Mouse (Mus musculus): ENCODE measurements at regions not wholly inside any gene's neighbourhood (a gene's known extent, or its start where the extent isn't known, plus 50 kb on each side); places are given as distances from the start of the nearest gene placed in this dataset.

DNA sequence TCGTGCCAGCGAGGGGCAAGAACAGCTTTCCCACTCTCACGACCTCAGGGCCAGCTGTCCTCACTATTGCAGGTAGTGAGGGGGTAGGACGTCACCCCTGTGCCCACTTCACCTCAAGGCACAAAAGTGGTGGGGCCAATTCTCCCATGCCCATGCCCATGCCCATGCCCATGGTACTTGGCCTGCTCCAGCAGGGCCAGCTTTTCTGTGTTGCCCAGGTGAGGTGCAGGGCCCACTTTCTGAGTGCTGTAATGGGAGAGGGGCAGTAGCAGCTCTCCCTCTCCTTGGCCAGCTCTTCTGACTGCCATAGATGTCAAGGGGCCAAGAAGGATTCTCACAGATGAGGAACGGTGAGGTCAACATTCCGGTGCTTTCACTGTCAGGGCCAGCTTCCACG lies 619.6 kb upstream of the 4930452B06Rik start:
- Histone ChIP-seq H3K4me2 (no peak overlapping the region), H3K4me1 (replicated peaks) (no peaks in the 10 kb centered on the region), H3K27me3 (no peaks in the 10 kb centered on the region), H3K27ac (no peak overlapping the region), H3K9ac (replicated peaks) (no peak overlapping the region), H3K9me3 (no peaks in the 10 kb centered on the region), H3K4me3 (replicated peaks) (no peak overlapping the region), H3K36me3 (no peaks in the 10 kb centered on the region)
- whole genome bisulfite sequencing: 91% methylated on average over 7 of the region's 7 CpGs
- no peak for ATAC-seq (ENCODE audit: insufficient number of reproducible peaks, insufficient read depth, low FRiP score, low TSS enrichment, low read depth)

DNA sequence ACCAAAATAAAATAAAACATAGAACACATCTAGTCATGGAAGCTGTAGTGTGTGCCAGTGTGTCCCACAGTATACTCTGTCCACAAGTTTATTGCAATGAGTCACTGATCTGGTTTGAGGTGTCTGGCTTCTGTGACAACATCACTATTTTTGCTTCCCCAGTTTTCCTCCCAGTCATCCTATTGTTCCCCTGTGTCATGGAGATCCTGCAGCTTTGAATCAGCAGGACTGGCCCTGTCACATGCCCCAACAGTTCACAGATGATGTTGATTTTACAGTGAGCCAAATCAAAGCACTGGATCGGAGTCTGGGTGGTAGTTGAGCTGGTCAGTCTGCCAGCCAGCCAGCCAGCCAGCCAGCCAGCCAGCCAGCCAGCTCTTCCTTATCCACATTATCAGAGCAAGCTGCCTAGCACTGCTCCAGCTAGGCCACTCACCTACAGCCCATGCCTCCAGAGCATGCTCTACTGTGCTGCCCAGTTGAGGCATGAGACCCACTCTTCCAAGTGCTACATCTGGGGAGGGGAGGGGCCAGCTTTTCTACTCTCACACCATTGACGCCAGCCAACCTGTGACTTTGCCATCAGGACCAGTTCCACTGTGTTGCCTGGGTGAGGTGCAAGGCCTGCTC lies 619.1 kb upstream of the 4930452B06Rik start:
- Histone ChIP-seq H3K4me2 (no peak overlapping the region), H3K27ac (no peak overlapping the region), H3K36me3 (no peaks in the 10 kb centered on the region), H3K9me3 (no peaks in the 10 kb centered on the region), H3K9ac (replicated peaks) (no peak overlapping the region), H3K27me3 (no peaks in the 10 kb centered on the region), H3K4me1 (replicated peaks) (no peaks in the 10 kb centered on the region), H3K4me3 (replicated peaks) (no peak overlapping the region)
- WGBS: 87% methylated on average over 2 of the region's 2 CpGs
- no peak for ATAC-seq (ENCODE audit: insufficient number of reproducible peaks, insufficient read depth, low FRiP score, low TSS enrichment, low read depth)

DNA sequence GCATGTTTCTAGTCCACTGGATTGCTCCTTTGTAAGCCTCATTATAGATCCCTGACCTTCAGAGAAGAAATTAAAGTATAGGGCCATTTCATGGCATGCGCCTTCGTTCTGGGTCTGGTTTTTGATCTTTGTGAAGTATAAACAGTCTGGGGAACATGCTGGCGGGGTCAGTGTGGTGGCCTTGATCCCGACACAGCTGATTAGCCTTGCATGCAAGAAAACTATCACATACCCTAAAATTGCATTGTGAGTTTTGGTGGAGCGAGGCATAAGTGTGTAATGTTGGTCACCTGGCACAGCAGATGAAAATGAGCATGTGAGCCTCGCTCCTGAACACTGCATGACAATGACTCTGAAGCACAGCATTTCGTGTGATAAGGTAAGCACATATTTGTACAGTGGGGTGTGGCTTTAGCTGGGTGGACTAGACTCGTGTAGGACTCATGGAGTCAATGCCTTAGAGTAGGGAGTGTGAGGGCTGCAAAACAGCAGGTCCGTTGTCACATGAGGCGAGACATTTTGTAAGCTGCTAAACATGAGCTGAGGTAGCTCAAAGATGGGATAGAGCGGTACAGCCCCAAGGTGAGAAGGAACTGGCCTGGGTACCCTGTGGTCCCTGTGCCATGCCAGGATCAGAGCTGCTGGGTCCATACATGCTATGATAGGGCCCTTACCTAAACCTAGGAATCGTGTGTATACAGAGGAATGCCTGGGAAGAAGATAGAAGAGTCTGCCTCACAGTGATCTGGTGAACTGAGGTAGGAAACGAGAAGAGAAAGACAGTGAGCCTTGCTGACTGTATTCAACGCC lies 601.4 kb upstream of the 4930452B06Rik start:
- H3K9me3 ChIP-seq: no peaks in the 10 kb centered on the region
- no peak overlapping the region for H3K4me2 ChIP-seq
- WGBS: 82% methylated on average over 14 of the region's 14 CpGs
- no peak overlapping the region for H3K4me3 ChIP-seq (replicated peaks)
- no peaks in the 10 kb centered on the region for H3K36me3 ChIP-seq
- no peak for ATAC-seq (ENCODE audit: insufficient number of reproducible peaks, insufficient read depth, low FRiP score, low TSS enrichment, low read depth)
- no peak overlapping the region for H3K9ac ChIP-seq (replicated peaks)
- no peak overlapping the region for H3K27ac ChIP-seq
- H3K27me3 ChIP-seq: no peaks in the 10 kb centered on the region
- H3K4me1 ChIP-seq (replicated peaks): no peaks in the 10 kb centered on the region

DNA sequence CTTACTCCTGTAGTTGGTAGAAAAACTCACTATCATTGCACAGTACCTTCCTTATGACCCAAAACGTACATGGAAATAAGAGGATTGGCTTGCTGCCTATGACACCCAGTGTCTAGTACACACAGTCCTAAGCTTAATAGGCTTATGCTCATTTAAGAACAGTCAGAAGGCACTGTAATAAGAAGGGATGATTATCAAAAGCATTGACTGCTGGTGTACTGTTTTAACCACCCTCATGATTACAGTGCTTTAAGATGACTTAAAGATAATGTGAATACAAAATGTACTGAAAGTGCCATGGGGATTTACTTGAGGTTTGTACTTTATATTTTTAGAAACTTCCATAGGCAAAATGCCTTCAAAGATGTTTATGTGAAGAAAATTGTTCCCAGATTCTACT lies 586.0 kb upstream of the 4930452B06Rik start:
- H3K27ac ChIP-seq: no peak overlapping the region
- H3K36me3 ChIP-seq: no peaks in the 10 kb centered on the region
- H3K4me3 ChIP-seq (replicated peaks): no peak overlapping the region
- H3K9ac ChIP-seq (replicated peaks): no peak overlapping the region
- H3K9me3 ChIP-seq: no peaks in the 10 kb centered on the region
- H3K4me1 ChIP-seq (replicated peaks): no peaks in the 10 kb centered on the region
- WGBS: 87% methylated on average over 1 of the region's 1 CpGs
- H3K4me2 ChIP-seq: no peak overlapping the region
- H3K27me3 ChIP-seq: no peaks in the 10 kb centered on the region
- ATAC-seq (ENCODE audit: insufficient number of reproducible peaks, insufficient read depth, low FRiP score, low TSS enrichment, low read depth): no peak

DNA sequence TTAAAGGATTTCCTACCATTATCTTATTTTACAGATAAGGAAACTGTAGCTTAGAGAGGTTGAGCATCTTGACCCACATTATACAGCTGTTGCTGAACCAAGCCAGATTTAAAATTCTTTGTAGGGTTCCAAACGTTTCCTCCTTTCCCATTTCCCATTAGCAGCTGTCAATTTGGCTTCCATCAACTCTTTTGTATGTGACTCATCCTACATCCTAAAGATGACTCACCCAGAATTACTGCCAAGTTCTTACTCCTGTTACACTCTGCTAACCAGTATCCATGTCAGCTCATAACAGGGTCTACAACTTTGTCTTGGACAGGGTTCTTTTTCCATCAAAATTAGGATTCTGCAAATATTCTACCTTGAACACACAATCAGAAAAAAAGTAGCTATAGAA lies 579.2 kb upstream of the 4930452B06Rik start:
- Histone ChIP-seq H3K27ac (no peak overlapping the region), H3K4me1 (replicated peaks) (no peaks in the 10 kb centered on the region), H3K4me3 (replicated peaks) (no peak overlapping the region), H3K9ac (replicated peaks) (no peak overlapping the region), H3K9me3 (no peaks in the 10 kb centered on the region), H3K36me3 (no peaks in the 10 kb centered on the region), H3K27me3 (no peaks in the 10 kb centered on the region), H3K4me2 (no peak overlapping the region)
- no peak for ATAC-seq (ENCODE audit: insufficient number of reproducible peaks, insufficient read depth, low FRiP score, low TSS enrichment, low read depth)
- WGBS: 36% methylated on average over 1 of the region's 1 CpGs

DNA sequence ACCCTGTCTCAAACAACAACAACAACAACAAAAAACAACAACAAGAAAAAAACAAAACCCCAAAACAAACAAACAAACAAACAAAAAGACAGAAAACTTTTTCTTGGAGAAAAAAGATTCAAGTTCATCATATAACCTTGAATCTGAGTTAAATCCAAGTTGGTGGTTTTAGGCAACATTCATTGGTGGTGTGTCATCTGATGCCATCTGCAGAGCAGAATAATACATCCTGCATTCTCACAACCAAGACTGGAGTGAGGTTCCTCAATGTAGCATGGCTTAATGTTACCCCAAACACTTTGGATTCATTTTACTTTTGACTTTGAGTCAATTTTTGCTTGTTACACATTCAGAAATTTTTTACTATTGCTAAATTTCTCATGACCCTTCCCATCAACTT lies 577.3 kb upstream of the 4930452B06Rik start:
- H3K4me1 ChIP-seq (replicated peaks): no peaks in the 10 kb centered on the region
- no peak overlapping the region for H3K4me2 ChIP-seq
- H3K36me3 ChIP-seq: no peaks in the 10 kb centered on the region
- no peaks in the 10 kb centered on the region for H3K9me3 ChIP-seq
- ATAC-seq (ENCODE audit: insufficient number of reproducible peaks, insufficient read depth, low FRiP score, low TSS enrichment, low read depth): no peak
- no peaks in the 10 kb centered on the region for H3K27me3 ChIP-seq
- no peak overlapping the region for H3K9ac ChIP-seq (replicated peaks)
- H3K4me3 ChIP-seq (replicated peaks): no peak overlapping the region
- no peak overlapping the region for H3K27ac ChIP-seq

DNA sequence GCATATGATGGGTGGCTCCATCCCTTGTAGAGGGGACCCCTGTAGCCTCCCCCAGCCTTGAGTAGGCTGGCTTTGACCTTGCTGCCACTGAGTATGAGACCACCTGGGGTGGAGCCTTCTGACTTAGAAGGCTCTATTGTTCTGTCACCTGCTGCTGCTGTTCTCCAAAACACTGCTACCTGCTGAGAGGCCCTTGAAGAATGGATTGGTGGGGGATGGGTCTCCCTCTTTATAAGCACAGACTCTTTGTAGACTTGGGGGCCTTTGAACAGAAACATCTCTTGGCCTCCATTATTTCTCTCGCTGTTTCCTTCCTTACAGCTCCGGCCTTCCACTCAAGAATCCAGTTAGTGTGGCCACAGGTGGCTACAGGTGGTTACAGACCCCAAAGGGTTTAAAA lies 576.1 kb upstream of the 4930452B06Rik start:
- H3K36me3 ChIP-seq: no peaks in the 10 kb centered on the region
- no peak overlapping the region for H3K27ac ChIP-seq
- no peak for ATAC-seq (ENCODE audit: insufficient number of reproducible peaks, insufficient read depth, low FRiP score, low TSS enrichment, low read depth)
- H3K27me3 ChIP-seq: no peaks in the 10 kb centered on the region
- no peaks in the 10 kb centered on the region for H3K4me1 ChIP-seq (replicated peaks)
- H3K4me2 ChIP-seq: no peak overlapping the region
- WGBS: 60% methylated on average over 2 of the region's 2 CpGs
- H3K4me3 ChIP-seq (replicated peaks): no peak overlapping the region
- no peak overlapping the region for H3K9ac ChIP-seq (replicated peaks)
- no peaks in the 10 kb centered on the region for H3K9me3 ChIP-seq

DNA sequence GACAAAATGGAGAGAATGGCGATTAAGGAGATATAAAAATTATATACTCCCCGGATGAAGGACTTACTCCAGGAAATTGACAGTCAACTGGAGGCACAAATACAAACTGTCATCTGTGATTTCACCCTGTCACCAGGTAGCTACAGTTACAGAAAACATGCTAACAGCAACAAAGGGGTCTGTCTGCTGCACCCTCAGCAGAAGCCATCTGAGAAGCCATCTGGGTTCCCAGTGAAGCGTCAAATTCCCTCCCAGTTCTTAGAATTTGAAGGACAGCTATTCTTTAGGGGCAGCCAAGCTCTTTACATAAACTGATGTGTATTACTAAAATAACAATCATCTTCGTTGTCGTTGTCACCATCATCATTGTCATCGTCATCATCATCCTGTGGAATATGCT lies 561.6 kb upstream of the 4930452B06Rik start:
- Histone ChIP-seq H3K4me2 (no peak overlapping the region), H3K27me3 (no peaks in the 10 kb centered on the region), H3K4me1 (replicated peaks) (no peaks in the 10 kb centered on the region), H3K36me3 (no peaks in the 10 kb centered on the region), H3K27ac (no peak overlapping the region), H3K9me3 (no peaks in the 10 kb centered on the region), H3K9ac (replicated peaks) (no peak overlapping the region), H3K4me3 (replicated peaks) (no peak overlapping the region)
- 89% methylated on average over 6 of the region's 6 CpGs for WGBS
- ATAC-seq (ENCODE audit: insufficient number of reproducible peaks, insufficient read depth, low FRiP score, low TSS enrichment, low read depth): no peak

DNA sequence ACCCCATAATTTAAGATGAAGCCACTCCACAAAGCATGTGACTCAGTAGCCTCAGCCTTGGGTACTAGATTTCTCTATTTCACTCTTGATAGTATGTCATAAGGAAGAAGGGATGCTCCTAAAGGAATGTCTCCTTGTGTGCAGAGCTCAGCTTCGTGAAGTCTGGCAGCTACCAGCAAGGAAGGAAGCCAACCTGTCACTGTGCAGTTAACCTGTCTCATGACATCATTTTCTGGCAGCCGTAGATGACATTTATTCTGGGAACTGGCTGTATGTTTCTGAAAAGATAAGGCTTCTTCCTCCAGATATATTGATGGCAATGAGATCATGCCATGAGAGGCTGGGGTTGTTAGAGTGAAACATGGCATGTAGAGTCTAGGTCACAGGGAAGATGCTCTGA lies 534.2 kb upstream of the 4930452B06Rik start:
- 90% methylated on average over 2 of the region's 2 CpGs for WGBS
- ATAC-seq (ENCODE audit: insufficient number of reproducible peaks, insufficient read depth, low FRiP score, low TSS enrichment, low read depth): no peak
- Histone ChIP-seq H3K27ac (no peak overlapping the region), H3K36me3 (no peaks in the 10 kb centered on the region), H3K4me1 (replicated peaks) (no peaks in the 10 kb centered on the region), H3K4me3 (replicated peaks) (no peak overlapping the region), H3K4me2 (no peak overlapping the region), H3K9ac (replicated peaks) (no peak overlapping the region), H3K27me3 (no peaks in the 10 kb centered on the region), H3K9me3 (no peaks in the 10 kb centered on the region)

DNA sequence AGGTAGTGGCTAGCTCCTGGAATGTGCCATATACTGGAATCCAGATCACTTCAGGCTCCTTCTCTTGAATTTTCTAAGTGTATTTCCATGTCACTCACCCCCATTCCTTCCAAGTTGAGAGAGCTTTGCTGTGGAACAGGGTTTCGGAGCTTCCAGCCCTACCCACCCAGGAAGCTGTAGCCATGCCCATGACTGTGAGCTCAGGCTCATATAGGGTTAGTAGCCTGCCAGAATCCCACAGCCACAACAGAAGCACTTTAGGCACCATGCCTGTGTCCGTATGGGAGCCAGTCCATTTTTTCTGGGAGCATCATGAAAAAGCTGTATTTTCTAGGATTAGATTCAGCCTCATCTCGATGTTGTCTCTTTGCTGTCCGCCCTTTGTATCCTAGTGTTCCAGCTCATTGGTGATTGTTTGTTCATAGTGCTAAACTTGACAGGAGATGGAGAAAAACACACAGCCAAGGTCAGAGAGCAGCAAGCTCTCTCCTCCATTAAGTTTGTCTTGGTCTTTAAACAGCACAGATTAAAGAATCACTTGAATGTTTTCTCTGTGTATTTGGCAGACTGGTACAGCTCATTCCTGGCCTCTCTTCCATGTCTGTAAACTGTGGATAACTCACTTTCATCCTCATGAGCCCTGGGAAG lies 526.2 kb upstream of the 4930452B06Rik start:
- Histone ChIP-seq H3K27me3 (no peaks in the 10 kb centered on the region), H3K9me3 (no peaks in the 10 kb centered on the region), H3K36me3 (no peaks in the 10 kb centered on the region), H3K4me1 (replicated peaks) (no peaks in the 10 kb centered on the region), H3K27ac (no peak overlapping the region), H3K4me3 (replicated peaks) (no peak overlapping the region), H3K9ac (replicated peaks) (no peak overlapping the region), H3K4me2 (no peak overlapping the region)
- WGBS: 94% methylated on average over 4 of the region's 4 CpGs
- ATAC-seq (ENCODE audit: insufficient number of reproducible peaks, insufficient read depth, low FRiP score, low TSS enrichment, low read depth): no peak

DNA sequence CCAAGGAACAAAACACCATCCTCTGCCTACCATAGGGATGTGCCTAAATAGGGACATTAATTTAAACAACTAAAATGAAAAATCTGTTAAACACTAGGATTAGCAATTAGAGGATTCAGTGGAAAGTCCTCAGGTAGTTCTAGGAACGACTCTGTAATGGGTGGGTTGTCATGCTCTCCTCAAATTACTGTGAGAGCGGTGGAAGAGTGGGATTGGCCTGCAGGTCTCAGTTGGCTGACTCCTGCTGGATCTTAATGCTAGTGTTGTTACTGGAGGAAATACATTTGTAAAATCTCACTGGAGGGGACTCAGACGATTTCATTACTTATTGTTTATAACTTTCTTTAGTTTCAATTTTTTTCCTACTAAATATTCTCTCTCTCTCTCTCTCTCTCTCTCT lies 525.6 kb upstream of the 4930452B06Rik start:
- no peaks in the 10 kb centered on the region for H3K4me1 ChIP-seq (replicated peaks)
- no peaks in the 10 kb centered on the region for H3K9me3 ChIP-seq
- H3K4me2 ChIP-seq: no peak overlapping the region
- no peaks in the 10 kb centered on the region for H3K36me3 ChIP-seq
- no peak overlapping the region for H3K9ac ChIP-seq (replicated peaks)
- H3K4me3 ChIP-seq (replicated peaks): no peak overlapping the region
- ATAC-seq (ENCODE audit: insufficient number of reproducible peaks, insufficient read depth, low FRiP score, low TSS enrichment, low read depth): no peak
- no peaks in the 10 kb centered on the region for H3K27me3 ChIP-seq
- 61% methylated on average over 3 of the region's 3 CpGs for WGBS
- H3K27ac ChIP-seq: no peak overlapping the region
